Mouse (Mus musculus) induced T-regulatory cell, adult 2 months (primary cell): ENCODE measurements around the gene Ccdc62.

Experiments
- DNase-seq: peaks from one replicate; pipeline ENCODE4 v3.0.0-alpha.2; 2012; ENCODE audit warnings: low read depth

Gene Ccdc62

GRCm38 (mm10) chr5:123979221-123979979, 48.9 kb downstream of the Ccdc62 start:
- no peak for DNase-seq

- DNase-seq: no peak
Measured at GRCm38 (mm10) chr5:123979980-123980369, 49.5 kb downstream of the Ccdc62 start.

- peak; percentile 64 for DNase-seq
Measured at GRCm38 (mm10) chr5:123980521-123981249, 50.2 kb downstream of the Ccdc62 start.

- DNase-seq: no peak
Measured at GRCm38 (mm10) chr5:123981250-123981554, 50.7 kb downstream of the Ccdc62 start.

GRCm38 (mm10) chr5:123982838-123983237, 52.4 kb downstream of the Ccdc62 start:
- DNase-seq: no peak

GRCm38 (mm10) chr5:123985434-123985833, 55.0 kb downstream of the Ccdc62 start:
- no peak for DNase-seq

GRCm38 (mm10) chr5:123986925-123987324, 56.4 kb downstream of the Ccdc62 start:
- no peak for DNase-seq

GRCm38 (mm10) chr5:123987511-123987910, 57.0 kb downstream of the Ccdc62 start:
- DNase-seq: no peak

GRCm38 (mm10) chr5:123989941-123990885, 59.7 kb downstream of the Ccdc62 start:
- DNase-seq: no peak

- no peak for DNase-seq
Measured at GRCm38 (mm10) chr5:123991321-123991720, 60.8 kb downstream of the Ccdc62 start.

GRCm38 (mm10) chr5:123992193-123992637, 61.7 kb downstream of the Ccdc62 start:
- no peak for DNase-seq

- DNase-seq: peak; percentile 86
Measured at GRCm38 (mm10) chr5:123992794-123993193, 62.3 kb downstream of the Ccdc62 start.

- no peak for DNase-seq
Measured at GRCm38 (mm10) chr5:123993263-123994036, 63.0 kb downstream of the Ccdc62 start.

GRCm38 (mm10) chr5:123994468-123994867, 64.0 kb downstream of the Ccdc62 start:
- DNase-seq: no peak

- DNase-seq: no peak
Measured at GRCm38 (mm10) chr5:123995388-123995787, 64.9 kb downstream of the Ccdc62 start.

GRCm38 (mm10) chr5:123996194-123996593, 65.7 kb downstream of the Ccdc62 start:
- no peak for DNase-seq

GRCm38 (mm10) chr5:123996695-123997094, 66.2 kb downstream of the Ccdc62 start:
- DNase-seq: no peak

GRCm38 (mm10) chr5:123997211-123997751, 66.8 kb downstream of the Ccdc62 start:
- DNase-seq: no peak

GRCm38 (mm10) chr5:123997811-123998210, 67.3 kb downstream of the Ccdc62 start:
- DNase-seq: no peak

GRCm38 (mm10) chr5:123998370-123998769, 67.9 kb downstream of the Ccdc62 start:
- DNase-seq: no peak

GRCm38 (mm10) chr5:124000824-124001223, 70.3 kb downstream of the Ccdc62 start:
- peak; percentile 94 for DNase-seq
